Mouse (Mus musculus) kidney, adult 2 months (tissue): ENCODE data around the gene Gm49325.

Source experiments
- CTCF ChIP-seq: fragments of 200-500 bp; conservative IDR thresholded peaks from 2 replicates; pipeline ENCODE4 v1.5.1; 2011; ENCODE audit warnings: low read depth, mild to moderate bottlenecking, control low read depth, low read length, moderate library complexity, mixed read lengths; ENCODE audit not compliant: insufficient read depth, insufficient read length
- POLR2A ChIP-seq: fragments of 200-500 bp; IDR thresholded peaks from one replicate; pipeline ENCODE4 v1.6.1; 2011; ENCODE audit warnings: low read depth, low read length, control low read depth

- TF ChIP-seq CTCF (no peak), POLR2A (no peak)
Observed at GRCm38 (mm10) chr10:77604958-77605357, 1.0 kb upstream of the Gm49325 start.
